Mouse (Mus musculus) lung, postnatal 0 days (tissue): ENCODE data around the gene Kalrn.

Experiments used
- CTCF ChIP-seq: IDR thresholded peaks from 2 replicates; pipeline ENCODE4 v1.5.1; 2016; ENCODE audit warnings: antibody characterized with exemption, mild to moderate bottlenecking
- EP300 ChIP-seq: IDR thresholded peaks from 2 replicates; pipeline ENCODE4 v1.6.1; 2016; ENCODE audit warnings: antibody characterized with exemption, mild to moderate bottlenecking, control low read depth

- TF ChIP-seq CTCF (no peak), EP300 (no peak)
These were observed 530.1 kb downstream of the Kalrn start for GRCm38 (mm10) chr16:34043048-34043795.
